Mouse (Mus musculus) C2C12 (cell line): ENCODE results near the gene Psap. TPM values are rescaled to one million over a fixed set of nuclear protein-coding genes. Genes with fewer than 3 reads are reported as not detected.
A peak's percentile ranks its signal among the peaks of the same experiment; 100 is the strongest.

ENCODE experiments used
- H3K27me3 ChIP-seq: one replicate; pipeline ENCODE4 v1.6.1; 2011; ENCODE audit not compliant: control insufficient read depth, insufficient read depth, insufficient read length
- H3K36me3 ChIP-seq: one replicate; pipeline ENCODE4 v1.6.1; 2011; ENCODE audit not compliant: control insufficient read depth, insufficient read depth
- H3K4me3 ChIP-seq: one replicate; pipeline ENCODE4 v1.5.1; 2011; ENCODE audit warnings: mild to moderate bottlenecking, control low read depth; ENCODE audit not compliant: poor library complexity, insufficient read depth, severe bottlenecking
- H3K79me2 ChIP-seq: one replicate; pipeline ENCODE4 v1.6.1; 2011; ENCODE audit not compliant: control insufficient read depth, insufficient read depth
- H3K79me3 ChIP-seq: one replicate; pipeline ENCODE4 v1.6.1; 2011; ENCODE audit warnings: low read depth, control low read depth
- H3ac ChIP-seq: one replicate; pipeline ENCODE3; 2011; ENCODE audit warnings: low read depth; ENCODE audit not compliant: control insufficient read depth, insufficient read length
- CEBPB ChIP-seq: IDR thresholded peaks from one replicate; pipeline ENCODE4 v1.6.1; 2011; ENCODE audit warnings: low read depth, mild to moderate bottlenecking, control low read depth, moderate library complexity
- CTCF ChIP-seq: IDR thresholded peaks from one replicate; pipeline ENCODE4 v1.5.1; 2011; ENCODE audit not compliant: control insufficient read depth, insufficient read depth, insufficient read length
- FOSL1 ChIP-seq: IDR thresholded peaks from one replicate; pipeline ENCODE4 v1.8.0; 2011; ENCODE audit warnings: mild to moderate bottlenecking, low read length; ENCODE audit not compliant: poor library complexity, insufficient read depth, severe bottlenecking
- MAX ChIP-seq: IDR thresholded peaks from one replicate; pipeline ENCODE4 v1.6.1; 2011; ENCODE audit warnings: mild to moderate bottlenecking, control low read depth
- MYOD1 ChIP-seq: IDR thresholded peaks from one replicate; pipeline ENCODE4 v1.6.1; 2011; ENCODE audit warnings: low read depth; ENCODE audit not compliant: control insufficient read depth, insufficient read length
- MYOG ChIP-seq: IDR thresholded peaks from one replicate; pipeline ENCODE4 v1.6.1; 2011; ENCODE audit not compliant: control insufficient read depth, insufficient read length; ENCODE audit errors: extremely low read depth
- USF1 ChIP-seq: IDR thresholded peaks from one replicate; pipeline ENCODE4 v1.6.1; 2011; ENCODE audit warnings: low read depth, mild to moderate bottlenecking, control low read depth, moderate library complexity
- polyA plus RNA-seq: library from polyadenylated mRNA; unstranded; fragments of >200 nt; fragmentation: generic; extraction: Trizol; gene quantifications from one replicate; pipeline ENCODE4 v1.2.1, GENCODE M21; 2012; ENCODE audit warnings: missing spikeins

Gene Psap
- polyA plus RNA-seq, 1 experiment: 439 TPM

- no peak overlapping the region for H3K4me3 ChIP-seq
- H3K79me3 ChIP-seq: no peaks in the 10 kb centered on the region
- no peak overlapping the region for H3ac ChIP-seq
- TF ChIP-seq MYOG: no peak
- TF ChIP-seq CTCF: no peak
- no peak for TF ChIP-seq CEBPB
- TF ChIP-seq MYOD1: no peak
- TF ChIP-seq FOSL1: no peak
- H3K79me2 ChIP-seq: no peaks in the 10 kb centered on the region
- no peaks in the 10 kb centered on the region for H3K36me3 ChIP-seq
- no peaks in the 10 kb centered on the region for H3K27me3 ChIP-seq
Observed at GRCm38 (mm10) chr10:60268738-60269137, 8.7 kb upstream of the Psap start.

GRCm38 (mm10) chr10:60269141-60270064 is 8.0 kb upstream of the Psap start:
- Histone ChIP-seq H3K36me3 (no peaks in the 10 kb centered on the region), H3K27me3 (no peaks in the 10 kb centered on the region), H3ac (no peak overlapping the region), H3K79me3 (no peaks in the 10 kb centered on the region), H3K4me3 (no peak overlapping the region), H3K79me2 (no peaks in the 10 kb centered on the region)
- peak; percentile 28 for TF ChIP-seq MAX
- TF ChIP-seq CEBPB: no peak
- TF ChIP-seq MYOG: no peak
- TF ChIP-seq FOSL1: peak; percentile 33
- peak; percentile 74 for TF ChIP-seq MYOD1

- TF ChIP-seq CEBPB (no peak), MYOD1 (peak; percentile 5)
Observed at GRCm38 (mm10) chr10:60271015-60271414, 6.4 kb upstream of the Psap start.

GRCm38 (mm10) chr10:60272241-60272640 is 5.2 kb upstream of the Psap start:
- H3K27me3 ChIP-seq: no peaks in the 10 kb centered on the region
- H3ac ChIP-seq: no peak overlapping the region
- TF ChIP-seq MYOG: no peak
- no peak for TF ChIP-seq CTCF
- no peak for TF ChIP-seq CEBPB
- no peak for TF ChIP-seq FOSL1
- no peak for TF ChIP-seq MAX
- TF ChIP-seq USF1: no peak
- TF ChIP-seq MYOD1: no peak
- no peak overlapping the region for H3K4me3 ChIP-seq
- no peaks in the 10 kb centered on the region for H3K79me2 ChIP-seq
- H3K79me3 ChIP-seq: no peaks in the 10 kb centered on the region
- H3K36me3 ChIP-seq: no peaks in the 10 kb centered on the region

More at GRCm38 (mm10) chr10:60271015-60271414, 6.4 kb upstream of the Psap start:
- H3K36me3 ChIP-seq: no peaks in the 10 kb centered on the region
- no peaks in the 10 kb centered on the region for H3K27me3 ChIP-seq
- H3K4me3 ChIP-seq: no peak overlapping the region
- no peaks in the 10 kb centered on the region for H3K79me2 ChIP-seq
- no peak overlapping the region for H3ac ChIP-seq
- H3K79me3 ChIP-seq: no peaks in the 10 kb centered on the region

GRCm38 (mm10) chr10:60273382-60273781 is 4.0 kb upstream of the Psap start:
- H3K27me3 ChIP-seq: no peaks in the 10 kb centered on the region
- peaks cover 7% of the 10 kb centered on the region for H3K79me3 ChIP-seq
- no peak overlapping the region for H3K4me3 ChIP-seq
- H3K36me3 ChIP-seq: no peaks in the 10 kb centered on the region
- peaks cover 10% of the 10 kb centered on the region for H3K79me2 ChIP-seq
- H3ac ChIP-seq: no peak overlapping the region
- TF ChIP-seq CEBPB (no peak), MYOD1 (no peak), MYOG (no peak), USF1 (no peak)

- peak overlapping the region; percentile 97 for H3ac ChIP-seq
- no peaks in the 10 kb centered on the region for H3K27me3 ChIP-seq
- peaks cover 56% of the 10 kb centered on the region for H3K79me2 ChIP-seq
- no peak for TF ChIP-seq USF1
- TF ChIP-seq MYOD1: no peak
- no peak for TF ChIP-seq CEBPB
- no peak for TF ChIP-seq CTCF
- TF ChIP-seq FOSL1: no peak
- TF ChIP-seq MAX: no peak
- TF ChIP-seq MYOG: no peak
- H3K36me3 ChIP-seq: peaks cover 3% of the 10 kb centered on the region
- H3K79me3 ChIP-seq: peaks cover 53% of the 10 kb centered on the region
- peak overlapping the region; percentile 87 for H3K4me3 ChIP-seq
Observed at GRCm38 (mm10) chr10:60278006-60278399, 576 bp downstream of the Psap start.
